In the genomic region with DNA sequence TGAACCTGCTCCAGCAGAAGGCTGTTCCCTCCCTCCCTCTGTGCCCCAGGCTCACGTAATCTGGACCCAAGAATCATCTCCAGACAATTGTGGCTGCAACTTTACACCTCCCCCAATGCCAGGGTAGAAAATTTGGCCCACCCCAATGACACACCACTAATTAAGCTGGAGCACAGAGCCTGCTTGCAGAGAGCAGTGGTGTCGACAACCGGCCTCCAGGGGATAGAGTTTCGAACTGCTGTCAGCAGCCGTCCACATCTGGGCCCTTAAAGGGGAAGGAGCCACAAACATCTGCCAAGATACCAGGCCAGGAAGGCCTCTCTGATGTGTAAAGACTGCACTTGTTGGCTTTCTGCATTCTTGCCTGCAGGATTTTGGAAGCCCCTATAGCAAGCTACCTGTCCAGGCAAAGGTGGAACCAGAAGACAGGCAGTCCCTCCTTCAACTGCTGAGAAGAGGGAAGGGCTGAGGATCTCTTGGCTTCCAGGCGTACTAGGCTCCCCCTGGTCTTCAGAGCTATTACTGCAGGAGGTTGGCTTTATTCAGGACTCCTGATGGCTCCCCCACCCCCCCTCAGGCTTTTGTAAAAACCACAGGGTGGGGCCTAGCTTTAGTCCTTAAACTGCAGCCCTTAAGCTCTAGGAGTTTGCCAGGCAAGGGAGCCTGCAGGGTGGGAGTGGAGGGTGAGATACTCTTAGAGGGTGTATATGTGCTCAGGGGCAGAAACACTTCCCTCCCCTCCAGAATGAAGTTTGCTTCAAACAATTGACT, we compare ENCODE assay signal across 8 mouse cellular contexts.
A peak's percentile ranks its signal among the peaks of the same experiment; 100 is the strongest.
DNase-seq lines count a peak whose midpoint lies in the region; ATAC-seq and TF ChIP-seq lines count a peak whose summit lies in the region.
"Had no signal": no experiment of that assay in that cellular context is flagged by ENCODE, and none has a peak within 500 bp of the region (broad histone marks: within the 10 kb centered on the region; RNA-seq: fewer than 3 reads in every experiment).

No protein-coding gene starts in this region.

- H3K9me3 ChIP-seq in lung, embryonic 14.5 days (ENCODE audit: low read depth, low read length): no peaks in the 10 kb centered on the region
- no peaks in the 10 kb centered on the region for H3K9me3 ChIP-seq in hindbrain, postnatal 0 days (ENCODE audit: low read length)
- H3K9me3 ChIP-seq in stomach, embryonic 14.5 days (ENCODE audit: control insufficient read depth, low read depth, low read length): no peaks in the 10 kb centered on the region
- H3K9me3 ChIP-seq: heart, embryonic 10.5 days had no signal

- peak; percentile 58 for DNase-seq in lung, embryonic 14.5 days
- DNase-seq in lung, adult 18-20 months: no peak
- DNase-seq in embryo, embryonic 11 days: peak; percentile 58
- DNase-seq in hindbrain, postnatal 0 days (ENCODE audit: low spot score): no peak
- DNase-seq in spleen, adult 12 weeks (ENCODE audit: low spot score): no peak
- DNase-seq in kidney, adult 2 months: no peak

- H3K9ac ChIP-seq in lung, embryonic 14.5 days: no peak overlapping the region
- no peak overlapping the region for H3K9ac ChIP-seq in hindbrain, postnatal 0 days (replicated peaks; ENCODE audit: low read length)
- H3K9ac ChIP-seq in stomach, embryonic 14.5 days (replicated peaks; ENCODE audit: low read depth, low read length): no peak overlapping the region

- no peak overlapping the region for H3K4me2 ChIP-seq in lung, embryonic 14.5 days
- no peak overlapping the region for H3K4me2 ChIP-seq in hindbrain, postnatal 0 days (ENCODE audit: low read depth, low read length)
- no peak overlapping the region for H3K4me2 ChIP-seq in stomach, embryonic 14.5 days (replicated peaks; ENCODE audit: low read depth, low read length)

- ATAC-seq in lung, embryonic 14.5 days (ENCODE audit: insufficient read depth): peak; percentile 62; the same call in 1 of the 2 replicates
- ATAC-seq in hindbrain, postnatal 0 days: no peak
- peak; percentile 64 for ATAC-seq in stomach, embryonic 14.5 days (ENCODE audit: insufficient number of reproducible peaks, insufficient read depth, low FRiP score, low read depth)

- H3K4me1 ChIP-seq in lung, embryonic 14.5 days (ENCODE audit: insufficient read depth): peaks cover 10% of the 10 kb centered on the region; the same call in 1 of the 2 replicates
- no peaks in the 10 kb centered on the region for H3K4me1 ChIP-seq in hindbrain, postnatal 0 days (ENCODE audit: insufficient read depth, low read length)
- peaks cover 6% of the 10 kb centered on the region; the same call in 1 of the 2 replicates for H3K4me1 ChIP-seq in stomach, embryonic 14.5 days (ENCODE audit: control insufficient read depth, insufficient read depth, low read length)
- H3K4me1 ChIP-seq in kidney, adult 2 months (ENCODE audit: control insufficient read depth, insufficient read depth, low read length): no peaks in the 10 kb centered on the region

- peak; percentile 58 for TF ChIP-seq CTCF in lung, embryonic 14.5 days (IDR thresholded peaks at IDR 0.05; ENCODE audit: low read depth)
- TF ChIP-seq CTCF in hindbrain, postnatal 0 days (IDR thresholded peaks at IDR 0.05; ENCODE audit: low read depth): peak; percentile 32
- no peak for TF ChIP-seq CTCF in kidney, adult 2 months (conservative IDR thresholded peaks at IDR 0.05; ENCODE audit: insufficient read depth, insufficient read length, low read depth, low read length)

- no peak for TF ChIP-seq POLR2A in kidney, adult 2 months (IDR thresholded peaks at IDR 0.05; ENCODE audit: low read depth, low read length)

- H3K27me3 ChIP-seq in lung, embryonic 14.5 days (ENCODE audit: insufficient read depth, low read length): no peaks in the 10 kb centered on the region
- H3K27me3 ChIP-seq in hindbrain, postnatal 0 days (ENCODE audit: insufficient read depth, low read length): no peaks in the 10 kb centered on the region
- H3K27me3 ChIP-seq in stomach, embryonic 14.5 days (ENCODE audit: control insufficient read depth, insufficient read depth, low read length): no peaks in the 10 kb centered on the region
- H3K27me3 ChIP-seq in kidney, adult 2 months (replicated peaks; ENCODE audit: control insufficient read depth, insufficient read depth, low read length): no peaks in the 10 kb centered on the region

- H3K36me3 ChIP-seq in lung, embryonic 14.5 days (ENCODE audit: insufficient read depth): no peaks in the 10 kb centered on the region
- H3K36me3 ChIP-seq in hindbrain, postnatal 0 days (ENCODE audit: insufficient read depth, low read length): no peaks in the 10 kb centered on the region
- no peaks in the 10 kb centered on the region for H3K36me3 ChIP-seq in stomach, embryonic 14.5 days (ENCODE audit: control insufficient read depth, insufficient read depth, low read length)
- H3K36me3 ChIP-seq in kidney, adult 2 months (ENCODE audit: control insufficient read depth, insufficient read depth, low read length): no peaks in the 10 kb centered on the region
- H3K36me3 ChIP-seq: heart, embryonic 10.5 days had no signal

- no peak overlapping the region for H3K4me3 ChIP-seq in lung, embryonic 14.5 days (ENCODE audit: low read depth, low read length)
- H3K4me3 ChIP-seq in hindbrain, postnatal 0 days (ENCODE audit: low read length): no peak overlapping the region
- H3K4me3 ChIP-seq in stomach, embryonic 14.5 days (ENCODE audit: low read depth, low read length): no peak overlapping the region
- H3K4me3 ChIP-seq in kidney, adult 2 months (ENCODE audit: insufficient read depth, low read depth, low read length): no peak overlapping the region
- H3K4me3 ChIP-seq: heart, embryonic 10.5 days had no signal

- WGBS in lung, embryonic 14.5 days: 27% methylated on average over 6 of the region's 6 CpGs
- 21% methylated on average over 6 of the region's 6 CpGs for WGBS in hindbrain, postnatal 0 days
- WGBS in stomach, embryonic 14.5 days: 33% methylated on average over 6 of the region's 6 CpGs
- WGBS in kidney, adult 2 months: 68% methylated on average over 6 of the region's 6 CpGs

- H3K27ac ChIP-seq in lung, embryonic 14.5 days (ENCODE audit: low read depth): no peak overlapping the region
- H3K27ac ChIP-seq in hindbrain, postnatal 0 days: no peak overlapping the region
- H3K27ac ChIP-seq in stomach, embryonic 14.5 days (ENCODE audit: low read length): no peak overlapping the region
- no peak overlapping the region for H3K27ac ChIP-seq in kidney, adult 2 months (ENCODE audit: insufficient read depth, low read depth, low read length)
- H3K27ac ChIP-seq: heart, embryonic 10.5 days had no signal

Comparison
In these comparisons a context has a peak if more than half of its experiments do, and no peak if none do; other contexts are left out.
1. DNase-seq: peak in lung, embryonic 14.5 days (single experiment) and embryo, embryonic 11 days (single experiment); none in lung, adult 18-20 months (0 of 2), hindbrain, postnatal 0 days (single experiment), spleen, adult 12 weeks (single experiment) and kidney, adult 2 months (single experiment).